Mouse (Mus musculus): ENCODE results near the gene 1700010I14Rik.

- TF ChIP-seq POLR2A (IDR thresholded peaks at IDR 0.05; ENCODE audit: insufficient read depth, low read depth, low read length) = no peak
- no peak for TF ChIP-seq EP300 (IDR thresholded peaks at IDR 0.05; ENCODE audit: insufficient read depth, low read depth, low read length)
- TF ChIP-seq CTCF (IDR thresholded peaks at IDR 0.05) = peak; percentile 76
Measured at GRCm38 (mm10) chr17:9042723-9043122, 54.6 kb downstream of the 1700010I14Rik start.
